Mouse (Mus musculus) lung, postnatal 25 days (tissue): ENCODE measurements around the gene Cited2.

ENCODE experiments used
- DNase-seq: peaks from one replicate; pipeline ENCODE4 v3.0.0; 2022; ENCODE audit warnings: low spot score

Cited2 gene

DNA sequence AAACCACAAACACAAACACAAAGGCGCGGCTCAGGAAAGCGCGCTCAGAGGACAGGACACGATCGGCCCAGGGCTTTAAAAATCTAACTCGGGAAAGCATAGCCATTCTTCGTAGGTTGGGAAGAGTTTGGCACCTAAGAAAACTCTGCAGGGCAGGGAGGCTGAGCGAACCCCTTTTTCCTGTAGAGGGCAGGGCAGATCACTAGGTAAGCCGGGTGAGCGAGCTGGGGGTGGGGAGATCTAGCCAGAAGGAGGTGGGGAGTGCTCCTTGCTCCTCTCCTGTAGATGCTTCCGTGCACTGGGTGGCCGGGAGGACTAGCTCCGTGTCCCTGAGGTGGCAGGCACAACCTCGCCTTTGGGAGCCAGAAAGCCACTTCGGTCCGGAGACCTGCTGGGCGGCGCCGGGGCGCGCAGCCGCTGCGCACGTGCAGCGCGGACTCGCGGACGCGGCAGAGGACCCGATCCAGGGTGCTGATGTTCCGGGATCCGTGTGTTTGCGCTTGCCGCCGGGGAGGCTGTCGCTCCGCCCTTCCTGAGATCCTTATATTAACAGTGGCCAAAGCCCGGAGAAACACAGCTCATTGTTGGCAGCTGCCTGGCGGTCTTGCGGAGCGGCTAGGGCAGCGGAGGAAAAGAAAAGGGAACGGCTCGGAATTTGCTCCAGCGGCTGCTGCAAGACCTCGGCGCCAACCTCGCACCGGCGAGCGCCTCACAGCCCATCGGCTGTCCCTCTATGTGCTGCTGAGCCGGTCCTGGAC is at the start of gene Cited2:
Gene Cited2, plus strand, starts transcription at position 566 of the 758 bp plus-strand sequence.
- peak; percentile 97 for DNase-seq

DNA sequence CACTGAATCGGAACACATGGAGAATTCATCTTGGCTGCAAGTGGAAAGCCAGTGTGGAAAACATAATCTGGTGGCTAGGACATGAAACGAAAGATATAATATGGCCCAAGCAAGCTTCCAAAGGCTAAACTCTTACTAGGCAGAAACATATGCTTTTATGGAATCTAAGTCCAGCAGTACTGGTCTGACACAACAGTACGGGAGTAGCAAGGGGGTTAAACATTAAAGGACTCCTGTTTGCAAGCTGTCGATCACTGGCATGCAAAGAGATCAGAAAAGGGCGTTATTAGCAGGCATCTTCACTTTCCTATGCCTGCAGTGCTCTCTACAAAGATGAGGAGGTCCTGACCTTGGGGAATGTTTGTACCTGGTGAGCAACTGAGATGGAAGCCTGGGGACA is 48.6 kb upstream of the Cited2 start:
- no peak for DNase-seq

DNA sequence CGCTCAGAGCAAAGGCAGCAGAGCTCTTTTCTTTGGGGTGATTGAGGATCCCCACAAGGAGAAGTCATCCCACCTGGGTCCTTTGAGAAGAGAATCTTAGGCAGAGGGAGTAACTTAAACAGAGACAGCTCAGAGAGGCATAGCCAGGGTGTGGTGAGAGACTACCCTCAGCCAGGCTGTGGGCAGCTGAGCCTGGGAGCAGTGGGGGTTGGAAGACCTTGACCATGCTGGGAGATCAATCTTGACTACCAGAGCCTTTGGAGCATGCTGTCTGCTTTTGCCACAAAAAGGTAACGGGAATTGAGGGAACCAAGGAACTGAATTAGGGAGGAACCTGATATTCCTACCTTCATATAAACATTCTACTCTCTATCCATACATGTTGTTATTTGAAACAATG is 48.1 kb upstream of the Cited2 start:
- no peak for DNase-seq

DNA sequence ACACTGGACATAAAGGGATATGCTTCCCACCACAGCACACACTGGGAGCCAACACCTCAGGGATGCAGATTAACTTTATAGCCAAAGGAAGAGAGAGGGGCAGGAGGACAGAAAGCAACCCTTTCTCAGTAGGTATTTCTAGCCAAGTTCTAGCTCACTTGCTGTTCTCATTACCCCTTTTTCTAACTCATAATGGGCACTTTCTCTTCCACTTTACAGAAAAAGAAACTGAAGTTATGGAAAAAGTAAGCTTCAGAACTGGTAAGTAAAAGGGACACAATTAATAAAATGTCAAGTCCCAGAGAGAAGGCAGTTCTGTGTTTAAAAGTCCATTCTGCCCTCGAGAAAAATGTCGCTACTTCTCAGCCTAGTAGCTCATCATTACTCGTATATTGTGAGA is 46.6 kb upstream of the Cited2 start:
- no peak for DNase-seq

DNA sequence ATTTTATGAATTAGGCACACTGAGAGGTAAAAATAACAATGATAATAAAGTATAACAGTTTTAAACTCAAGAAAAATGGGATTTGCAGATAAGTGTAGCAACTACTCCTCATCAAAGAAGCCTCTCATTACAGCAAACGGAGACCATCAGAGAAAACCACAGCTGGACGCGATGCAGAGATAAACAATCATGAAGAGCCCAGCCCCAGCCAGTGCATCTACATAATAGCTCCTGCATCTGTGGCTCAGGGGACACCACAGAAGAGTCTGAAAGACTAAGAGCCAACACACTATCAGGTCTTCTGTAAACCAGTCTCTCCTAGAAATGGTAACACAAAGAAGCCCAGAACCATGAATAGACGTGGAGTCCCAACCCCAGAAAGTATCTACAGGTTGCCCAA is 45.7 kb upstream of the Cited2 start:
- DNase-seq = no peak

DNA sequence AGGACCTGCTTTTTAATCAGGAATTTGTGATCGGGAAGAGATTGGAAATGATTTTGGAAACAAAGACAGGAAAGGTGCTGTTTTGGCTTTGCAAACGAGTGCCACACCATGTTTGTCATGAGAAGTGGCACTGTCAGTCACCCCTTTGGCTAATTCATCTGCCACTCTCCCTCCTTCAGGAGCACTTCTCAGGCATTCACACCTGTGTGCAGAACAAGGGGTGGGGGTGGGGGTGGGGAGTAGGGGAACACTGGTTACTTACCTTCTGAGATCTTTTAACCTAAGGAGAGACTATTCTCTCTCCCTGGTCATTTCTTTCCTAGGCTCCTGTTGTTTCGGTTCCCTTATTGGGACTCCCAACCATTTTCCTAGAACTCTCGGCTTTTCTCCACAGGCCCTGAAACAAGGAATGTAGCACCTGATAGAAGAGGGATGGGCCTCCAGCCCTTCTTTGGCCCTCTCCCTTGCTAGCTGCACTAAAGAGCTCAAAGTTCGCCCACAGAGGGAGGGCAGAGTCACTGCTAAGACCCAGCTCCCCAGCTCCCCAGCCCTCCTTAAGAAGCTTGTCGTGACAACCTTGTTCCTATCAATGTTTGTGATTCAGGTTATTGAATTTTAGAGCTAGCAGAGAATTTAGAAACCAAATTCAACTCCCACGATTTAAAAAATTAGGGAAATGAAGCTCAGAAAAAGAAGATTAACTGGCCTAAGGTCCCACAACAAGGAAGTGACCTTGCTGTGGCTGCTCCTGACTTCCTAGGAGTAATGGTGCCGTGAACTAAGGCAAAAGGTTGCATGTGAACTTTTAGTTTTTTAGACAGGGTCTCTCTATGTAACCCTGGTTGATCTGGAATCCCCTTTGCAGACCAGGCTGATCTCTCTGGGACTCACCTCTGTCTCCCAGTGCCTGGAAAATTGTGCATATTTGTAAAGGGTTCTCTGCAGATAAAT is 42.3 kb upstream of the Cited2 start:
- no peak for DNase-seq

DNA sequence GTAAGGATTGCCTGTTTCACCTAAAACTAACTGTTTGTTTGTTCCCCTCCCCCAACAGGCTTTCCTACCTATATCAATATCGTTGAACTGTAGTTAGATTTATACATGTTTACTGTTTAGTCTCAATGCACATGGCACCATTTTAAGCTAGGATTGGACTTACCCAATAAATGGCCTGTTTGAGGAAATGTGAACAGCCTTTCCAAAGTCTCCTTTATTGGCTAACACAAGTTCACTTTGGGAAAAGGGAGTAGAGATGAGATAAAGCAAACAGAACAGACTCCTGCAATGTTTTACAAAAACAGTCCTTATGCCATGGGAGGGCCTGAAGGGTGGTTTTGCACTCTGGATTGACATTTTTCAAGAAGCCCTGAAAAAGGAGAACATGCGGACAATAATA is 41.6 kb upstream of the Cited2 start:
- DNase-seq = no peak

DNA sequence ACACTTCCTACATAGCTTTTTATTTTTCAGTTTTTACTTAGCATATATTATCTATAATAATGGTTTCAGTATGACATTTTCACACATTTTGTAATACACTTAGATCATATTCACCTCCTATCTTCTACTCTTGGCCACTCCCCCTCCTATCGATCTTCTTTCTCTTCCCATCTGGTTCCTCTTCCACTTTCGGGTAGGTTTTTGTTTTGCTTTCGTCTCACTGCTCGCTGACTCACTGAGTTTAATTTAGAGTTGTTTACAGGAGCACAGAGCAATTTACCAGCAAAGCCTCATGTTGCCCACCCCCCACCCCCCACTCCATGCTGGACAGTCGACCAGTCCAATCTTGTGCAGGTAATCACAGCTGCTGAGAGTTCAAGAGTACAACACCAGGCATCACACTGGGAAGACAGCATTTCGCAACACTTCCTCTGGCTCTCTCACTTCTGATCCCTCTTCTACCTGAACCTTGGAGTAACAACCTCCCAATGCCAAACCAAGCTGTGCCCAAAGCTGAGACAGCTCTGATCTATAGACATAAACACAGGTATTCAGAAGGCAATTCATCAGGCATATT is 39.1 kb upstream of the Cited2 start:
- no peak for DNase-seq

DNA sequence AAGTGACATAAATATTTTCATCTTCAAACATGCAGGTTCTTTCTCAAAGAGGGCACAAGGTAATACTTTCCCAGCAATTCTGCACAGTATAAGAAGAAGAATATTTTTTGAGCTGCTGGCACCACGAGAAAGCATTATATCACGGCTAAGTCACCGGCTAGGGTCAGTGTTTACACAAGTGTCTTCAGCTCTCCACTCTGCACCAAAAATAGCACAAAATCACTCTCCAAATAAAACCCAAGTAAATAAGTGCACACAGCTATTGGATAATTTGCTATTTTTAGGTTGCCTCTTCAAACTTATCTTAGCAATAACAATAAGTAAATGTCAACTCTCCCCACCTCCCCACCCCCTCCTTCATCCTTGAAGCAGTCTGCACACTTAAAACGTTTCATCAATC is 33.2 kb upstream of the Cited2 start:
- DNase-seq = no peak

DNA sequence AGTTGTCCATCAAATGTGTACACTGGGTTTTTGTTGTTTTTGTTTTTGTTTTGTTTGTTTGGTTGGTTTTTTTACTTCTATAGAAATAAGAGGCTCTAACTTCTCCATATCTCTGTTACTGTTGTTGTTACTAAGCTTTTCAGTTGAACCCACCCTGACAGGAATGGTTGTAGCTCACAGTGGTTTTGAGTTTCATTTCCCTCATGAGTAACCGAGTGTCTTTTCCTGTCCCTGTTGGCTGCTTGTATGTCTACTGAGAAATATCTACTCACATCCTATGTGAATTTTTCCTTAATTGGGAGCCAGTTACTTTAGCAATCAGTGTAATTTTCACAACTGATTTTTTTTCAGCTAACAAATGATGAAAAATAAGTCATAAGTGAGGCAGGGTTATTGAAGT is 31.3 kb upstream of the Cited2 start:
- DNase-seq = no peak

DNA sequence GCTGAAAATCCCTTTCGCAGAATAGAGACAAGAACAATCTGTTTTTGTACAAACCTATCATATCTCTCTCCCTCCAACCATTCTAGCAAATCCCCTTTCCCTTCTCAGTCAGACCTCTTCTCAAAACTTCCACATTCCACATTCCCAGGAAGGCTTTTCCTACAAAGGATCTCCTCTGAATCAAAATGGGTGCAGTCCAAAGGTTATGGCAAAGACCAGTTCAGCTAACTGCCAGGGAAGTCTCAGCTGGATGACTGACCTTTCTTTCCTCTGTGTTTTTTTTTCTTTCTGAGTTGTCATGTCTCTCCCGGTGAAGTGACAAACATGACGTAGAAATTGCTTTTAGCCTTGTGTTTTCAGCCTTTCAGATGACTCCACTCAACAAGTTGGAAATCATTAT is 27.2 kb upstream of the Cited2 start:
- no peak for DNase-seq

DNA sequence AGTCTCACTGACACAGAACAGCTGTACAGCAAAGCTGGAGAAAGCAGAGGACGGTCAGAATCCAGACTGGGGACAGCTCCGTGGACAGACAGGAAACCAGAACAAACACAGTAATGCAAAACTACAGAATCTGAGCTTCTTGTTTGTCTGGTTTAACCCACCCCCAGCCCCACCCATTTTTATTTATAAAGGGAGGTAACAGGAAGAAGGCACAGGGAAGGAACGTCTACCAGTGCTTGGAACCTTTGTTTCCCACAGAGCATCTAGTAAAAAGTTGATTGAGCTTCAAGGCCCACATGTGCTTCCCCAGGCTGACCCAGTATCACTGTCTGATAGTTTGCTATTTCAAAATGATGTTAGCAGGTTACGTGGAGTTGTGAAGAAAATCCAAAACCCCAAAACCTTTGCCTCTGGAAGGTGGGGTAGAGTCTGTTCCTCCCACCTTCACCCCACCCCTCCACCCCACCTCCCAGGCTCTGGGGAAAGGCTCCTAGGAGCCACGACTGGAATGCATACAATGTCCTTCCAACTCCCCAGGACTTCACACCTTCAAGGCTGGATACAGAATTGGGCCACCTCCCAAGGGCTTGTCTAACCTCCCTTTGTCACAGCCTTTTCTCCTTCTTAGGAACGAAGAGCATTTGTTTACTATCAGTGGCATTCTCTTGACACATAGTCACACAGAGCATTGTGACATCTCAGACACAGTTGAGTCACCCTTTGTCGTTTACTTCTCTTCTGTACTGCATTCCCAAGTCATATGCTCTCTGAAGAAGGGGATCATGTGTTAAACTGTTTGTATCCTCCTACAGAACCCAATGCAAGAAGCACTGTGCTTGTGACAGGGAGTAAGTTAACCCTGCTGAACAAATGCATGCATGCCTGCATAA is 25.4 kb upstream of the Cited2 start:
- no peak for DNase-seq

DNA sequence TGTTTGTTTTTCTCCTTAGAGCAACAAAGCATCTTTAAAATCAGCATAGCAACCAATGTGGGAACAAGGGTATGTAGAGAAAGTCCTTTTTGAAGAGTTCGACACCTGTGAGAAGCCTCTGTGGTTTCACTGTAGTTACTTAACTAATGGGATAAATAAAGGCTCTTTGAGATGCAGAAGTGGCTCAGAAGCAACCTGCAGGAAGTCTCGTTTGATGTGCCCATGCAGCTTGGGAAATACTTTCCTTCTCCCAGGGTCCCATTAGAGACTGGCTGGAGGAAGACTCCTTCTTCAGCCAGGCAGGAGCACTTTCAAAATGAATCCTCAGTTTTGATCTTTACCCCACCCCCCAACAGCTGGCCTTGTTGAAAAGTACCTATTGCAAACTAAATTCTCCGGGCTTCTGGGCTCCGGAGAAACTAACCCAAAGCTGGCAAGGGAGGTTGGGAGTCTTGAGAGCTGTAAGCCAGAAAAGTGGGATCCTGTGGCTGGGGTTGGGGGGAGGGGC is 17.5 kb upstream of the Cited2 start:
- no peak for DNase-seq

DNA sequence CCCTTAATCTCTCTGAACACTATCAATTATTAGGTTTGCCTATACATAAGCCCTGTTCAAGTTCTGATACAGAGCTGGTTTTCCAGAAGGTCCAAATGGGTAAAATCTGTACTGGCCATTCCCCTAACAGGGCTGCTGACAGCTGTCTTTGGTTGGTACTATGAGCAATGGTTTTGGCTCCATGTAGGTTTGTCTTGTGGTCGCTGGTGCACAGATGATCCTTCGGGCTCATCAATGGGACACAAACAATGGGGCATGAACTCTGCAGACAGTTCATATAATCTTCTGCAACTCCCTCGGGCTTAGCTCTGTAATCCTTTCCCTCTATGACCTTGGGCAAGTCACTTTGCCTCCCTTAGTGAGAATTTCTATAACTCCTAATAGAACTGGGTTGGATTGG is 12.3 kb upstream of the Cited2 start:
- no peak for DNase-seq

DNA sequence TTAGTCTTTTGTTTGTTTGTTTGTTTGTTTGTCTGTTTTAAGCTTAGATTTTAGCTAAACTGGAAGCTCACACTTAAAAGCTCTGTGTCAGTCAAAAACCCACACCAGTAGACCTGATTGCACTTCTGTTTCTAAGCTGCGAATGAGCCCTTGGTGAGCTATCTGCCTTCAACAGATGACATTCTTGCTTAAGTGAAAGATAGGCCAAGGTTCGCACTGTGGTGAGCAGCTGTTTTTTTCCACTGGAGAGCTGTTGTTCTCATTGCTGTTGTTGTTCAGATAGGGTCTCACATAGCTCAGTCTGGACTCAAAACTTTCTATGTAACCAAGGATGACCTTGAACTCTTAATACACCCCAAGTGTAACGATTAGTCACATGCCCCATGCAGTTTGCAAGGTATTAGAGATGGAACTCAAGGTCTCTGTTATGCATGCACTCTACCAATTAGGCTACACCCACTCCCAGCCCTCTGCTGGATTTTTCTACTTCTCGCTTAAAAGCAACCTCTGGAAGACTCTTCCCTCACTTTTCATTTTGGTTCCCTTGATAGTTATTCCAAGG is 3.9 kb upstream of the Cited2 start:
- no peak for DNase-seq

DNA sequence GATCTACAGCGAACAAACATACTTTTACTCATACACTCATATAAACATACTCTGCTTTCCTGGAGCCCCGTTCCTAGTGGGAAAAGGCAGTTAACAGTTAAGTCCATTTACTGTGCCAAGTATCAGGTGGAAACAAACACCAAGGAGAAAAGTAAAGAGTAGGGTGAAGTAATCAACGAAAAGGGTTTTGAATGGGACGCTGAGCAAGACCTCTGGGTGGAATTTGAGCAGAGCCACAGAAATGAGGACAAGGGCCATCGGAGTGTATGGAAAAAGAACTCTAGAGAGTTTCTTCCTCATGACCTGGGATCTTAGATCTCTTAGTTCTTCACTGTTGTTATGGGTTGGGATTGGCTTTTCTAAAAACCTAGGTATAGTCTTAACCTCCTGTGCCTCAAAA is 3.4 kb upstream of the Cited2 start:
- DNase-seq = no peak

DNA sequence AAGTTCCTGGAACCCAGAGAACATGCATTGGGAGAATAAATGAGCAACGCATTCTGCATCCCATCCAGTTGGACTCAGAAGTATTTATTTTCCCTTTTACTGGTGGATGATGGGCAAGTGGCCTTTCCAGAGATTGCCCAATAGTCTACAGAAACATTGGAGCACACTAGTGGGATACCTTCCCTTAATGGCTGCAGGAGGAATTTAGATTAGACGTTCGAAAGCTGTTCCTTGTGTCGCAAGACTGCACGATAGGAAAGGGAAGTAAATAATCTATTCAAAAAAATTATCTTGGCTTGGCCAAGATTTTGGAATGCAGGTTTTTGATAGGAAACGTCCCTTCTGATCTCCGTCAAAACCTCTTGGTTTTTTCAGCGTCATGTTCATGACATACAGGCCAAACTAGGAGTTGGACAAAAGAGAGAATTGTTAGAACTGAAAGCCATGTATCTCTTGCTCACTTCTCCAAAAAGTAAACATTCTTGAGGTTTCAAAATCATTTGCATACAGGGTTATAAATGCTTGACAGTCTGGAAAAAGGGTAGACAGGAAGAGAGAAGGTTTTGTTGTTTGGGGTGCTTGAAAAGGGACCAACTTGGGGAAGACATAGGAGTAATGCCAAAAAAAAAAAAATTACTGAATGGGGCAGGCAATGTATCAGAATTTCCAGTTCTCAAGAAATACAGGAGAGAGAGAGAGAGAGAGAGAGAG is 2.0 kb upstream of the Cited2 start:
- DNase-seq = peak; percentile 61

DNA sequence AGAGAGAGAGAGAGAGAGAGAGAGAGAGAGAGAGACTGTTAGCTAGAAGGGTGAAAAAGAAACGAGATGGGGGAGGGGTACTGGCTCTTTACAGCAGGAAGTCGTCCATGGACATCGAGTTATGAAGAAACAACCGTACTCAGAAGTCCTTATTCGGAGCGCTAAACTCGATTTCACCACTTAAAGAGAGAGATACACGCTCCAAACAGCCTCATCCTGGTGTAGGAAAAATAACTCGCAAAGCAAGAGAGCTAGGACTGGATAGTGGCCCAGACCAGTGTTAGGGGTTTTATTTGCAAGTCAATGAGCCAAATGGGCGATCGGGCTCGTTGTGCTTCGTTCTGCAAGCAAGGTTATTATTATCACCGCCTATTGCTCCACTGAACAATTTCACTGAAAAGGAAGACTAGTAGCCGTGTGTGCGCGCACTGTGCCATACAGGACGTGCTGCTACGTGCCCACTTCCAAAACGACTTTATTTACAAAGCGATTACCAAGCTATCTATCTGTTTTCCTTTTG is 1.4 kb upstream of the Cited2 start:
- peak; percentile 64 for DNase-seq

DNA sequence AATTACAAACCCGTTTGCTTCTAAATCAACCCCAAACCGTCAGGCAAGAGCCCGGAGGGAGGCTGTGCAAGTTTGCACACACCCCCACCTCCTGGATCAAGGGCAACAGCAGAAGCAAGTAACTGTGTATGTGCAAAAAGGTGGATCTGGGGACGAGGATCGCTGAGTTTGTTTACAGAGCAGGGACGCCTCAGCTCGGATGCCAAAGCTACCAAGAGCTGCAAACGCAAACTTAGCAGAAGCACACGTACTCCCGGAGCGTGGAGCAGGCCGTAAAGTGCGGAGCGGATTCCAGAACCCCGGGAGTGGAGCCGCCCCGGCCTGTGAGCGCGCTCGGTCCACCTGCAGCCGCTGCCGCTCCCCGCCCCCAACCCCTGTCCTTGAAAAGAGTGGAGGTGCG is 860 bp upstream of the Cited2 start:
- peak; percentile 96 for DNase-seq

DNA sequence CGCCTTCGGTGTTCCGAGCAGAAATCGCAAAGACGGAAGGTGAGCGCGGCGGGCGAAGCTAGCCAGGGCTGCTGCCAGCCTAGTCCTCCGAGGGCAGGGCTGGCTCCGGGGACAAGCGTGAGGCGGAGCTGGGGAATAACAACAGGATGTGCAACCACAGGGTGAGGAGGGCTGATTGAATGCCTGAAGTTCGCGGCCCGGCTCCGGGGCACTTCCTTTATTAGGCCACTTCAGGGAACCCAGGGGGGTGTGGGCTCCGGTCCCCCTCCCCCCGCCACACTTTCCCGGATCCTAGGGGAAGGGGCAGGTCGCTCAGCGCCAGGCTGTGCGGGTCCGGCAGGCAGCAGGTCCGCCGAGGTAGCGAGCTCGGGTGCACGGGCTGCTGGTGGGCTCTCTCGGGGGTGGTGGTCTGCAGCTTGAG is 413 bp downstream of the Cited2 start:
- peak; percentile 76 for DNase-seq
